Mouse (Mus musculus) G1E-ER4 (cell line): ENCODE measurements around the gene Zdhhc9. TPM values are rescaled to one million over a fixed set of nuclear protein-coding genes. Genes with fewer than 3 reads are reported as not detected.

Experiments used
- GATA1 ChIP-seq: IDR thresholded peaks from one replicate; pipeline ENCODE4 v1.8.0; 2012; ENCODE audit warnings: low read length, inconsistent platforms
- polyA plus RNA-seq: library from polyadenylated mRNA; stranded (reverse); fragments of >175 nt; gene quantifications from 2 replicates; pipeline ENCODE4 v1.2.3, GENCODE M21; 2012

The Zdhhc9 gene
- polyA plus RNA-seq, 1 experiment, result 12.0 TPM

DNA sequence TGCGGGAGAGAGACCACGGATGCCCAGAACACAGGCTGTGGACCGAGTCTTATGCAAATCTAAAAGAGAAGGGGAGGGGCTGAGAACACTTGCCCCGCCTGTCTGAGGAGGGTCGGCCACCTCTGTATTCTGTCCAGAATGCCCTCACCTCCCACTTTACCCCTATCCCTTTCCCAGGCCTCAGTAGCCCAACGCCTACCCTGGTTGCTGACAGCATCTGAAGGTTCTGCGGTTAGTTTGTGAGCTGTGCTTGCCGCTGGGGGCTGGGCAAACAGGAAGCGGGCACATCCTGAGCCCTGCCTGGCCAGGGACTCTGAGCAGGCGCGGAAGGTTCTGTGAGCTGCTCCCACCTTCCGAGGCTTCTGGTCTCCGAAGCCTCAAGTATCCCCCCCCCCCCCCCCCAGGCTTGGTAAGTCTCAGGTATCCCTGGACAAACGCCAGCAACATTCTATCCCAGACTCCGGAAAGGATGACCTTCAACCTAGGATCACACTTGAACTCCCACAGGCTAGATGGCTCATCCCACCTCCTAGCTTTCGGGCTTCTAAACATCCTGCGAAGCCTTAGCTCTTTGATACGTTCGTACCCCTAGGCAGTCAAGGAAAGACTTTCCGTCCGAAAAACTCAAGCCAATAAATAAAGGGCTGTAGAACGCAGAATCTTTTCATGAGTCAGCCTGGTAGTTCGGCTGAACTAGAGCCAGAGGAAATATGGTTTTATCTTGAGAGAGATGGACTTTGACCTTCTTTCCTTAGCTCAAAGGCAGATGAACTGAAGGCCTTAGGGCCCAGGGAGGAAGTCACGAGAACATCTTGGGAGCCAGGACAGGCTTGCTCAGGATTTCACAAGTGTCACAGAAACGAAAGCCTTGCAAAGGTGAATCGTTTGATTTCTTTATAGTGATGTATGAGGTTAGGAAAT lies 65.0 kb downstream of the Zdhhc9 start:
- TF ChIP-seq GATA1, result no peak

DNA sequence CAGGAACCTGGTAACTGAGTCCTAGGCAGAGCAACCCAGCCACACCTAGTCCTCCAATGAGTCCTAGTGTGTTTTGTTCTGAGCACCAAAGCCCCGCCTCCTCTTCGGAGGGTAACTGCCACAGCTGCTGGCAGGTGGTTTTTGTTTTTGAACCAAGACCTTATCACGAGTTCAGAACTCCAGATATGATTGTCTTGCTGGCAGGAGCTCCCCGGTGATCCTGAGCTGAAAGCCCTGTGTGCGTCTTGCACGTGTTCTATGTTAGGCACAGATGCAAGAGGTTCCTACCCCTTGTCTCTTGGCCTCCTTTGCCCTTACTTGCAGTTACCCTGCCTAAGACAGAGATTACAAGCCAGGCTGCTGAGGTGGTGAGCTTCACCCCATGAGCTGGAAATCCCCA lies 67.2 kb downstream of the Zdhhc9 start:
- peak; percentile 25 for TF ChIP-seq GATA1

DNA sequence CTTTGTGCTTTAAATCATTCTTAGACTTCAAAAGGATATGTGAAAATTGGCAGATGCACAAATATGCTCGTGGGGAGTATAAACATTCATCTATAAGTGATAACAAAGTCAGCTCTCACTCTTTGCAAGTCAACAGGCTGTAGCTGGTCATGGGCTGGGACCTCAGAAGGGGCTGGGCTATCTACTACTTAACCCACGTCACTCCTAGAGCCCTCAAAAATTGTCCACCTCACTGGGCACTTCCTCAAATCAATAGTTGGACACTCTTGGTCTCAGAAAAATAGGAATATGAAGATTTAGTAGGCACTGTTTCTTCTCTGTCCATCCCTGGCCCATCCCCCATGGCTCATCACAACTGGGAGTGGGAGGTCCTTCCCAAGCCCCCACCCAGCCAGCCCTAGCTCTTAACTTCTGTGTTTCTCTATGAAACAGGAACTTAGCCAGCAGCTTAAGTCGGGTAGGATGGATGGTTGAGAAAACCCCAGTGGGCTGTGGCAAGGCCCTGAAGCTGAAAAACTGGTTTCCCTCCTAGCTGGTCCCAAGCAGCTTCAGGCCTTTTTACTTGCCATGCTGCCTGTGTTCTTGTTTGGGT lies 68.3 kb downstream of the Zdhhc9 start:
- no peak for TF ChIP-seq GATA1

DNA sequence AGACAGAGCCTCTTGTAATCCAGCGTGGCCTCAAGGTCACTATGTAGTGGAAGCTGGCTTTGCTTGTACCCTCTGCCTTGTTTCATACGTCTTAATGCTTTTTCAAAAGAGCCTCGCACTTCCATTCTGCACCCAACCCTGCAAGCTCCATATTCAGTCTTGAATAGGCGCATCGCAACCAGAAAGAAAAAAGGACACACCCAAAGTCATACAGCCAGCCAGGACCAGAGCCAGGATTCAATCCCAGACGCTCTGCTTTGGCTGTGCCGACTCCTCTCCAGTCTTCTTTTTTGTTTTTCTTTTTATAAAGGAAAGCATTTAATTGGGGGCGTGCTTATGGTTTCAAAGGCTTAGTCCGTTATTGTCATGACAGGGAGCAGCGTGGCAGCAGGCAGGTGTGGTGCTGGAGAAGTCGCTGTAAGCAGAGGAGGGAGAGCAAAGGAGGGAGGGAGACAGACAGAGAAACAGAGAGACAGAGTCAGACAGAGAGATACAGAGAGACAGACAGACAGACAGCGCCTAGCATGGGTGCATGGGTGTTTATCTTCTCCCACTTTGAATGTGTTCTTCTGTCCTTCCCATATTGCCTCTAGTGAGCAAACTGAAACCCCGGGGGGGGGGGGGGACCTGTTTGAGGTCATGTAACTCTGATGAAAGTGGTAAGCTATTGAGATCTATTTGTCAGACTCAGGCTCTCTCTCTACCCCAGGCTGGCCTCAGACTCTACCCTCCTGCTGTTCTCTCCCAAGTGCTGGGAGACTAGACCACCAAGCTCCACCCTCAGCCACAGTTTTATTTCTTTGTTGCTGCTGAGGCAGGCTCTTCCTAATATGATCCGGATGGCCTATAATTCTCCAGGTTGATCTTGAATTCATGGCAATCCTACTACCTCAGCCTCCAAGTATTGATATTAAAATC lies 69.1 kb downstream of the Zdhhc9 start:
- TF ChIP-seq GATA1, result no peak

DNA sequence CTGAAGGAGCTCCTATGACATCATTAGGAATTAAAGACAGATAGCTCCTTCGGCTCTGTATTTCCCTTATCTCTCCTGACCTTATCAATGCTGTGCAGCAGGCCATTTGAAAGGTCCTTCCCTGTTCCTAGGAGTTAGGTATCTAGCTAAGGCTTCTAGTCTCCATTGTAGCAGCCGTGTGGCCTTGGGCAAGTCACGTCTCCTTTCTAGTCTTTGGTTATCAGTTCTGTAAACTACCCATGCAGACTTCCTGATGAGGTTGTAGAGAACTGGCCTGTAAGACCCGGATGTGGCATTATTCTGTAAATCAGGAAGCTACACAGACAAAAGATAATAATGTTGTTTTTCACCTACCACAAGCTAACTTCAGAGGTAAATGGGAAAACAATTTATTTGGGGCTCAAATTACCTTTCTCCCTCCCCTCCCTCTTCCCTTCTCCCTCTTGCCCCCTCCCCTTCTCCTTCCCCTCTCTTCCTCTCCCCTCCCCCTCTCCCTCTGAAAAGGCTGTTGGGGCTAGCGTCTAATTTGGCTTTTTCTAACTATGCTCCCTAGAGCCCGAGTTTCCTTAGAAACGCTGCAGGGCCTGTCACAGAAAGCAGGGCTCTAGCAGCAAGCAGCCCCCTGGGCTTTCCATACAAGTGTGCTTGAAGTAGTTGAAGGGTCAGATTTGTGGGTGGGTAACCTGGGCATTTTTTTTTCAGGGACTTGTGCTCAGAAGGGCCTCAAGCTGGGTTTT lies 70.0 kb downstream of the Zdhhc9 start:
- TF ChIP-seq GATA1, result peak; percentile 82

DNA sequence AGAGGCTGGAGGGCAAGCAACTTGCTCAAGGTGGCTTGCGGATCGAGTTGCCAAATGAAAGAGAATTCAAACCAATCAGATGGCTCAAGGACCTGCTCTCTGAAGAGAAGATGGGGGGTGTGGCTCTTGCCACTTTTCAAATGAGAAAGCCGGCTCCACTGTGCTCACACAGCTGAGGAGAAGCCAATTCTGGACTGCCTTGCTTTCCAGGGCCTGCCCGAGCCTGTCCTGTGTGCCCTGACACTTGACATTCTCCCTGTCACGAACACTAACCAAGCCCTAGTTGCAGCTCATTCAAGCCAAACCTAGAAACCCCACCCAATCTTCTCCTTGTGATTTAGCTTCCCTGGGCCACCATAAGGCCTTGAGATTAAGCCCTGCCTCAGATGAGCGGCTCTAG lies 70.7 kb downstream of the Zdhhc9 start:
- TF ChIP-seq GATA1, result no peak

DNA sequence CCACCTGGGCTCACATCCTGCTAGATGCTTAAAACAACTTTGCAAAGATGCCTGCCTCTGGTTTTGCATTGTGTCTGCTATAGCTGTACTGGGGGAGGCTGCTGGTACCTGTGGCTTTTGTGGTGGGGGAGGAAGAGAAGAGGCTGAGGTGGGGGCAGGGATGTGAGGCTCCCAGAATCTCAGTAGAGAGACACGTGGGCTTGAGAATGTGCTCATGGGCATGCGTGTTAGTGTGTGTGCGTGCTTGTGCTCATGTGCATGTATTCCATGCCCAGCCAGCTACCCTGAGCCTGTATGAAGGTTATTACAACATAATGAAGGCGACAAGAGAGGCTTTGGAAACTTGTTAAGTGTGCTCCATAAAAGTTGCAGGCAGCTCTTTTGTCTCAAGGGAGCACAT lies 71.7 kb downstream of the Zdhhc9 start:
- TF ChIP-seq GATA1, result no peak

DNA sequence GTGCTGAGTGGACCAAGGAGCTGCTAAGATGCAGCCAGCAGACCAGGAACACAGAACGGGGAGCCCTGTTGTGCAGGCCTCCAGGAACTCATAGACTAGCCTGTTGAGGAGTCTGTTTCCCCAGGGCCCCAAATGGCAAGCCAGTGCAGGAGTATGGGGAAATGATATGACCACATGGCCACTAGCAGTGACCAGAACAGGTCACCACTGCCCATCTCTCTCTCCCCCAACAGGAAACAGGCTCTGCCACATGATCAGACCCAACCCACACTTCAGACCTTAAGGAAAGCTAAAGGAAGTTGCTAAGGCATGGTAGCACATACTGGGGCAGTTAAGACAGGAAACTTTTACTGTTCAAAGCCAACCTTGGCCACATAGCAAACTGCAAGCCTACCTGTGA lies 79.5 kb downstream of the Zdhhc9 start:
- no peak for TF ChIP-seq GATA1

DNA sequence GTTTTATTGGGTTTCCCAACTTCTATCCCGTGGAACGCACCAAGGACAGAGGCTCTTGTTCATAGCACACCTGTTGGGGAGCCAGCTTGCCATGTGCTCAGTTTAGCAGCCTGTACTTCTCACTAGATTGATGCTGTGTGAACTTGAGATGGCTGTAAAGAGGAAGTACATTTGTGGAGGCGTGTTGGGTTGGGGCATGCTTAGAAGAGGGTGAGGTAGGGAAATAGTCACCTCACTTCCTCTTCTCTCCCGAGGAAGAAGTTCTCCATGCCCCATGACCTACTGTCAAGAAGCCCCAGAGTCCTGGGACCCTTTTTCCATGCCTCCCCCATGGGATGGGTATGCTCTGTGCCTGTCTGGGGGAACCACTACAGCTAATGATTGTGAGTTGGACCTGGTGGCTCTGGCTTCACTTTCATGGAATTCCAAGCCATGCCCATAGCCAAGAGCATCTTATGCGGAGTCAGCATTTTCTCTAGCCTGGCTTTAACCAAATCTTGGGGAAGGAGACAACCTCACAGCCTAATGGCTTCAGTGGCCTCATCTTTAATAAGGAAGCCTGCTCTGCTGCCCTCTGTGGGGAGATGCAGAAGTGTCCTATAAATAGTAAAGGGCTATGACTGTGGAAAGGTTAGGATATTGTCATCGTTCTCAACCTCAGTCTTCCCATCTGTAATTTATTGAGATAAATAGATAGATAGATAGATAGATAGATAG lies 81.0 kb downstream of the Zdhhc9 start:
- no peak for TF ChIP-seq GATA1

DNA sequence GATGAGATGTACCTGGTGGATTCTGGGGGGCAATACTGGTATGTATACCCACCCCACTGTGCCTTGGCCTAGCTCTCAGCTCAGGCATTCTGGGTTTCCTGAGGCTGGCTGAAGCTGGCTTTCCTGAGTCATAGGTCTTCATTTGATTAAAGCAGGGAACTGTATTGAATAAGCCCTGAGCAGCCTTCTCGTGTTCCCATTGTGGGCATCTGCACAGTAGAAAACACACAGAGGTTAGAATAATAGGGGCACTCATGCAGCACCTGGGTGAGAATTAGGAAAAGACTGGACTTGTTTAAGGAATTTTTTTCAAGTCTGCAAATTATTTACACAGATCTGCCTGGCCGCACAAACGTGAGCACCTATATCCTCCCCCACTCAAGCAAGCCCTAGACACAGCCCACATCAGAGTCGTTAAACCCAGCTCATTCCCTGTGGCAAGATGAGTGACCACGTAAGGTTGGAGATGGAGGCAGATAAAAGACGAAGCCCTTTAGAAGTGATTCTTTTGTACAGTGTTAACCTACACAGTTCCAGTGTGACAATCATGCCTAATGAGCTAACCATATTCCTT lies 81.7 kb downstream of the Zdhhc9 start:
- TF ChIP-seq GATA1, result no peak

DNA sequence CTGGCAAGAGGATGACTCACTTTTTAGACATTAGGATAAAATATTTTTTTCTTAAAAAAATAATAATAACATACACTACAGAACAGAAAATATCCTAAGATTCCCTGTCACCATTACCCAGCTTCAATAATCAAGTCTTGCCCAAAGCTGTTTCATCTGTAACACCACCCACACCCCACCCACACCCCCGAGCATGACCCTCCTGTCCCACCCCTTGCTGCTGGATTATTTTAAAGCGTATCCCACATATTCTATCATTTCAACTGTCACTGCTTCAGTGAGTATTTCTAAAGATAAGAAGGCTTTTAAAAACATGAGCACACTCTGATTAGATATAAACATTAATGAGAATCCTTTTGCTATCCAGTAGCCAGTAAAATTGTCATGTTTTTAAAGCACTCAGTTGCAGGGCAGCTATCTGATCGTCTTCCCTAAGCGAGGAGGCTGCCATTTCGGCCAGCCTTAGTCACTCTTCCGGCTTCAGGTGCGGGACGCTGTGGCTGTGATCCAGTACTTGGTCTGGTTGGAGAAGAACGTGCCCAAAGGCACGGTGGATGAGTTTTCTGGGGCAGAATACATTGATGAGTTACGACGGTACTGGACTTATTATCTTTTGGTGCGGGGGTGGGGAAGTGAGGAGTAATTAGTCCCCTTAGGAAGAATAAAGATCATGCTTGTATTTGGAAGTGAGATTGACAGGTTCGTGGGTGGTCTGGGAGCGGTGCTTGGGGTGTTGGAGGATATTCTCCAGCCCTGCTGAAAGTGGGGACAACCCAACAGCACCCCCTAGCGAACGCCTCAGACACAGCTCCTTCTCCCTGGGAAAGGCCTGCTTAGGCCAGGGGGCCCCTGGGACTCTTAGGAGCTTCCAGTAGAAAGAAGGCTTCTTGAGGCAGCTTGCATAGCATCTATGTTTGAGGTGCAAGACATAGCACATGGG lies 84.3 kb downstream of the Zdhhc9 start:
- peak; percentile 5 for TF ChIP-seq GATA1

Other genes starting within 250 kb of the Zdhhc9 start
- 0.02 TPM in 1 of 2 replicates, not detected in the other for gene Apln, start 174.0 kb downstream of the Zdhhc9 start, polyA plus RNA-seq
- 0.19 and 0.48 TPM in 2 replicates for gene Xpnpep2, start 100.2 kb downstream of the Zdhhc9 start, polyA plus RNA-seq
- 0.58 and 0.84 TPM in 2 replicates for gene Sash3, start 62.4 kb downstream of the Zdhhc9 start, polyA plus RNA-seq
- 6.7 and 13.4 TPM in 2 replicates for gene Utp14a, start 48.0 kb upstream of the Zdhhc9 start, polyA plus RNA-seq
- 1.5 and 2.1 TPM in 2 replicates for gene Bcorl1, start 132.5 kb upstream of the Zdhhc9 start, polyA plus RNA-seq